Mouse (Mus musculus) cerebellum, adult 2 months (tissue): Measurements from ENCODE around the gene Chrna5.

ENCODE experiments used
- CTCF ChIP-seq: fragments of 200-500 bp; IDR thresholded peaks from 2 replicates; pipeline ENCODE4 v1.5.1; 2011; ENCODE audit warnings: low read depth, mild to moderate bottlenecking, control low read depth, low read length, moderate library complexity, borderline replicate concordance; ENCODE audit not compliant: insufficient read depth
- POLR2A ChIP-seq: fragments of 200-500 bp; IDR thresholded peaks from 2 replicates; pipeline ENCODE4 v1.6.1; 2011; ENCODE audit warnings: low read length, control low read depth, borderline replicate concordance; ENCODE audit not compliant: insufficient read depth

- no peak for TF ChIP-seq CTCF
- no peak for TF ChIP-seq POLR2A
Measured at GRCm38 (mm10) chr9:54944467-54944866, 36.2 kb upstream of the Chrna5 start.
